Mouse (Mus musculus): ENCODE data around the gene Carmil1.

DNA sequence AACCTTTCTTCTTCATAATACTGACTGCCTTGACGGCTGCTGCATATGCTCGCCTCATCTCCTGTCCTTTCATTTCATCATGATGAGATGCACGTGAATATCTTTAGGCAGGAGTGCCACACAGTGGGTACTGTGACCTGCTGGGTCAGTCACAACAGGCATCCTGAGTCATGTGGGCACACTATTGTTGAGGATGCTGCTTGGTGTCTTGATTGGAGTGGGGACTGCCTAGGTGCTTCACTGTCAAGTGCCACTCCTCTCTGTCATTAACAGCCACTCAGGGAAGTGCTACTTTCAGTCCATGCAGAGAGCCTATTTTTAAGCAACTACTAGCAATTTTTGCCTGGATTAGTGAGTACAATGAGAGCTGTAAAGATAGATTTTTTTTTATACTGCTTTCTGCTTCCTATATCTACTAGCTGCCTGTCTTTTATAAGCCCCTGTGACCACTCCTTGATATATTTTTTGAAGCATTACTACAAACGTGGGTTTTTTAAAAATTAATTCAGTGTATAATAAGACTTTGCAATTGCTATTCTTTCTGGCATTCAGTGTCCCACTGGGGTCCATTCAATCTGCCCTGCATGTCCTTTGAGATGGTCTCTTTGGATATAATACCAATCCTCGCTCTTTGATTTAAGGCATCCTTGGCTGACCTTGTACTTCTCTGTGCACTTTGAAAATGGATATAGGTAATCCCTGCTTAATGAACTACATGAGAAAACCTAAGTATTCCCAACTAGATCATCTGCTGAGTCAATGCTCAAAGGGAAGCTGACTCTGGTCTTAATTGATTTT, 225.3 kb downstream of the Carmil1 start:
- TF ChIP-seq MEF2A (IDR thresholded peaks at IDR 0.05; ENCODE audit: extremely low read depth, insufficient replicate concordance, low read depth, low read length, poor library complexity, severe bottlenecking) (no peak), CTCF (IDR thresholded peaks at IDR 0.05 in 2 of 3, conservative IDR thresholded peaks at IDR 0.05 in 1 of 3; ENCODE audit: control insufficient read depth in 1 of 3, insufficient read depth in 1 of 3, low read depth in 2 of 3, low read length in 3 of 3, poor library complexity in 1 of 3, severe bottlenecking in 1 of 3) (no peak), EP300 (IDR thresholded peaks at IDR 0.05; ENCODE audit: low read depth in 1 of 2, low read length in 2 of 2) (no peak), SMC3 (IDR thresholded peaks at IDR 0.05; ENCODE audit: low read depth, low read length) (no peak), RAD21 (IDR thresholded peaks at IDR 0.05; ENCODE audit: low read depth, low read length) (no peak), MAZ (IDR thresholded peaks at IDR 0.05; ENCODE audit: low read depth, low read length) (no peak), NELFE (IDR thresholded peaks at IDR 0.05; ENCODE audit: low read depth, low read length) (no peak), BHLHE40 (IDR thresholded peaks at IDR 0.05; ENCODE audit: borderline replicate concordance, low read depth, low read length) (no peak), POLR2A (IDR thresholded peaks at IDR 0.05; ENCODE audit: control insufficient read depth in 1 of 2, insufficient read depth in 1 of 2, low read depth in 1 of 2, low read length in 2 of 2, poor library complexity in 1 of 2) (no peak), TCF12 (IDR thresholded peaks at IDR 0.05; ENCODE audit: low read depth, low read length) (no peak)

Measured in MEL (cell line).